ENCODE assay signal across 14 mouse cellular contexts in genomic region chr12:79454017-79454416, GRCm38 (mm10).
A peak's percentile ranks its signal among the peaks of the same experiment; 100 is the strongest.
DNase-seq lines count a peak whose midpoint lies in the region; ATAC-seq and TF ChIP-seq lines count a peak whose summit lies in the region.
"Had no signal": no experiment of that assay in that cellular context is flagged by ENCODE, and none has a peak within 500 bp of the region (broad histone marks: within the 10 kb centered on the region; RNA-seq: fewer than 3 reads in every experiment).

No protein-coding gene starts in this region.

- no peak for ATAC-seq in forebrain, embryonic 16.5 days
- ATAC-seq in forebrain, postnatal 0 days, result no peak

- peak overlapping the region; percentile 80; the same call in 1 of the 2 replicates for H3K27ac ChIP-seq in forebrain, embryonic 10.5 days
- H3K27ac ChIP-seq in forebrain, embryonic 16.5 days (ENCODE audit: low read length), result no peak overlapping the region
- H3K27ac ChIP-seq in layer of hippocampus, adult 2 months, result no peak overlapping the region
- no peak overlapping the region for H3K27ac ChIP-seq in forebrain, postnatal 0 days (ENCODE audit: low read depth, low read length)
- no peak overlapping the region for H3K27ac ChIP-seq in small intestine, adult 2 months (ENCODE audit: insufficient read depth, low read depth, low read length)
- H3K27ac ChIP-seq: left cerebral cortex, adult 2 months had no signal

- H3K4me3 ChIP-seq in forebrain, embryonic 10.5 days, result no peak overlapping the region
- H3K4me3 ChIP-seq in forebrain, embryonic 16.5 days (replicated peaks; ENCODE audit: low read length), result no peak overlapping the region
- H3K4me3 ChIP-seq in layer of hippocampus, adult 2 months, result no peak overlapping the region
- H3K4me3 ChIP-seq in forebrain, postnatal 0 days (ENCODE audit: low read depth, low read length), result no peak overlapping the region
- H3K4me3 ChIP-seq in small intestine, adult 2 months (ENCODE audit: low read depth, low read length), result no peak overlapping the region
- H3K4me3 ChIP-seq: left cerebral cortex, adult 2 months; limb, embryonic 13.5 days had no signal

- no peak overlapping the region for H3K4me2 ChIP-seq in forebrain, embryonic 16.5 days (ENCODE audit: low read length)
- H3K4me2 ChIP-seq in forebrain, postnatal 0 days (ENCODE audit: low read depth), result no peak overlapping the region
- H3K4me2 ChIP-seq: limb, embryonic 13.5 days had no signal

- no peaks in the 10 kb centered on the region for H3K36me3 ChIP-seq in forebrain, embryonic 10.5 days (replicated peaks)
- no peaks in the 10 kb centered on the region for H3K36me3 ChIP-seq in forebrain, embryonic 16.5 days (ENCODE audit: control insufficient read depth, insufficient read depth)
- H3K36me3 ChIP-seq in forebrain, postnatal 0 days (ENCODE audit: insufficient read depth), result no peaks in the 10 kb centered on the region
- no peaks in the 10 kb centered on the region for H3K36me3 ChIP-seq in small intestine, adult 2 months (ENCODE audit: control insufficient read depth, insufficient read depth, low read length)
- H3K36me3 ChIP-seq: limb, embryonic 13.5 days had no signal

- H3K27me3 ChIP-seq in forebrain, embryonic 10.5 days (ENCODE audit: poor library complexity, severe bottlenecking), result no peaks in the 10 kb centered on the region
- H3K27me3 ChIP-seq in forebrain, embryonic 16.5 days (replicated peaks; ENCODE audit: control insufficient read depth, insufficient read depth, low read length), result no peaks in the 10 kb centered on the region
- H3K27me3 ChIP-seq in forebrain, postnatal 0 days (ENCODE audit: insufficient read depth, low read length), result no peaks in the 10 kb centered on the region
- H3K27me3 ChIP-seq in small intestine, adult 2 months (ENCODE audit: control insufficient read depth, insufficient read depth, low read length), result no peaks in the 10 kb centered on the region
- H3K27me3 ChIP-seq: limb, embryonic 13.5 days had no signal

- no peak overlapping the region for H3K9ac ChIP-seq in forebrain, embryonic 16.5 days (replicated peaks; ENCODE audit: low read depth, low read length)
- no peak overlapping the region for H3K9ac ChIP-seq in forebrain, postnatal 0 days
- H3K9ac ChIP-seq: limb, embryonic 13.5 days had no signal

- peaks cover 30% of the 10 kb centered on the region for H3K4me1 ChIP-seq in forebrain, embryonic 10.5 days
- peaks cover 12% of the 10 kb centered on the region for H3K4me1 ChIP-seq in forebrain, embryonic 16.5 days (replicated peaks; ENCODE audit: control insufficient read depth, insufficient read depth, low read length)
- no peaks in the 10 kb centered on the region for H3K4me1 ChIP-seq in forebrain, postnatal 0 days (ENCODE audit: insufficient read depth)
- H3K4me1 ChIP-seq in small intestine, adult 2 months (ENCODE audit: control insufficient read depth, insufficient read depth, insufficient read length, low read length), result no peaks in the 10 kb centered on the region

- TF ChIP-seq CTCF in layer of hippocampus, adult 2 months (conservative IDR thresholded peaks at IDR 0.05), result peak; percentile 23; the same call in 1 of the 2 replicates
- peak; percentile 22; the same call in 1 of the 2 replicates for TF ChIP-seq CTCF in forebrain, postnatal 0 days (IDR thresholded peaks at IDR 0.05; ENCODE audit: low read depth)
- peak; percentile 21; the same call in 1 of the 2 replicates for TF ChIP-seq CTCF in small intestine, adult 2 months (IDR thresholded peaks at IDR 0.05; ENCODE audit: extremely low read depth, insufficient read length, insufficient replicate concordance, low read depth, low read length)

- 88% methylated on average over 4 of the region's 4 CpGs for WGBS in forebrain, embryonic 10.5 days
- WGBS in forebrain, embryonic 16.5 days, result 56% methylated on average over 4 of the region's 4 CpGs
- 64% methylated on average over 4 of the region's 4 CpGs for WGBS in forebrain, postnatal 0 days
- 61% methylated on average over 4 of the region's 4 CpGs for WGBS in small intestine, adult 2 months

- DNase-seq in forebrain, embryonic 10.5 days (ENCODE audit: extremely low spot score, low spot score), result no peak
- no peak for DNase-seq in layer of hippocampus, adult 2 months (ENCODE audit: low spot score in 2 of 2)
- DNase-seq in layer of hippocampus, postnatal 25 days (ENCODE audit: extremely low spot score in 1 of 2, low spot score in 1 of 2), result no peak
- no peak for DNase-seq in forebrain, postnatal 0 days
- DNase-seq in Muller cell, postnatal 12 days (ENCODE audit: inconsistent ontology term), result no peak
- DNase-seq in cerebellum, postnatal 25 days, result no peak
- DNase-seq: adrenal gland, postnatal 25 days; kidney, postnatal 25 days; midbrain, embryonic 14.5 days; right cerebral cortex, postnatal 25 days had no signal

- no peaks in the 10 kb centered on the region for H3K9me3 ChIP-seq in forebrain, embryonic 10.5 days
- no peaks in the 10 kb centered on the region for H3K9me3 ChIP-seq in forebrain, embryonic 16.5 days (ENCODE audit: control insufficient read depth, low read length)
- no peaks in the 10 kb centered on the region for H3K9me3 ChIP-seq in forebrain, postnatal 0 days (ENCODE audit: low read length)
- H3K9me3 ChIP-seq: limb, embryonic 13.5 days had no signal

- TF ChIP-seq POLR2A in small intestine, adult 2 months (IDR thresholded peaks at IDR 0.05; ENCODE audit: low read depth, low read length), result no peak
